8 mouse cellular contexts compared by ENCODE assay signal in the genomic region with DNA sequence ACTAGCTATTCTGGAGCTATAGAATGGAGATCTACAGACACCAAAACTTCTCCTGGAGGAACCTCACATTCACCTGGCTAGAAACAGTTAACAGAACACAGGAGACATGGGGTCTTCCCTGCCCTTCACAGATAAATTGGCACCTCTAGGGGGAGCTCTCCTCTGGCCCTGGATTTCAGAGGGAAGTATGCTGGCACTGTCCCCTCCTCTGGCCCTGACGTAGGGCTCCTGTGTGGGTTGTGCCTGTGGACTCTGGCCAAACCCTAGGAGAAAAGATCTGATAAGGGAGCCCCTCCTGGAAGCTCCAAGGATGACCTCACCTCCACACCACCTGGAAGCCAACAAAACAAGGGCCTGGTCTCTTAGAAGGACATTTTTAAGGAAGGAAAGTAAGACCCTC.
DNase-seq lines count a peak whose midpoint lies in the region; ATAC-seq lines count a peak whose summit lies in the region.

No protein-coding gene starts in this region.

- ATAC-seq in megakaryocyte-erythroid progenitor cell, adult 5-6 weeks (replicated peaks; ENCODE audit: low FRiP score, low TSS enrichment, poor library complexity, severe bottlenecking) = peak; percentile 62

- peak; percentile 43 for DNase-seq in layer of hippocampus, adult 11-12 months (ENCODE audit: low spot score)
- DNase-seq in layer of hippocampus, postnatal 14 days (ENCODE audit: low spot score in 2 of 2) = no peak
- DNase-seq in adipocyte (ENCODE audit: low spot score) = peak; percentile 49
- DNase-seq in large intestine, adult 2 months (ENCODE audit: low read depth, low spot score) = peak; percentile 24
- no peak for DNase-seq in natural killer cell, adult 2 months (ENCODE audit: low spot score in 2 of 2)
- DNase-seq in gastrocnemius, postnatal 10 days = no peak
- no peak for DNase-seq in urinary bladder, postnatal 25 days (ENCODE audit: low spot score)

- 3% methylated on average over 1 of the region's 1 CpGs for WGBS in large intestine, adult 2 months

Comparison
In these comparisons a context has a peak if more than half of its experiments do, and no peak if none do; other contexts are left out.
1. DNase-seq: peak in layer of hippocampus, adult 11-12 months (single experiment), adipocyte (single experiment) and large intestine, adult 2 months (single experiment); none in layer of hippocampus, postnatal 14 days (0 of 2), natural killer cell, adult 2 months (0 of 2), gastrocnemius, postnatal 10 days (single experiment) and urinary bladder, postnatal 25 days (single experiment).